In the genomic region with DNA sequence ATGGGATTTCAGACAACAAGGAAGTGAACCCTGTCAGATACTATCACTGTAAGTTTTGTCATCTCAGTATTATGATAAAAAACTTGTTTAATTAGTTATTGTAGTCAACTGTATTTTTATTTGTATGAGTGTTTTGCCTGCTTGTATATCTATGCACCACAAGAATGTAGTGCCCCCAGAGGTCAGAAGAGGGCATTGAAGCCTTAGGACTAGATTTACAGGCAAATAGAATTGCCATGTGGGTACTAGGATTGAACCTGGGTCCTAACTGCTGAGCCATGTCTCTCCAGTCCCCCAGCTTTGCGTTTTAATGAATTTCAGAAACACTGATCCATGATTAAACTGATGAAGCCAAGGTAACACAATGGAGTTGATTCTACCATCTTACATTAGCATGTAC, we compare ENCODE assay signal across 9 mouse cellular contexts. TPM values are rescaled to one million over a fixed set of nuclear protein-coding genes. Genes with fewer than 3 reads are reported as not detected.
DNase-seq lines count a peak whose midpoint lies in the region; ATAC-seq and TF ChIP-seq lines count a peak whose summit lies in the region.
"Had no signal": no experiment of that assay in that cellular context is flagged by ENCODE, and none has a peak within 500 bp of the region (broad histone marks: within the 10 kb centered on the region; RNA-seq: fewer than 3 reads in every experiment).

No protein-coding gene starts in this region.

- TF ChIP-seq CTCF in forebrain, postnatal 0 days (IDR thresholded peaks at IDR 0.05; ENCODE audit: low read depth): peak; percentile 53

- H3K27me3 ChIP-seq in forebrain, postnatal 0 days (ENCODE audit: insufficient read depth, low read length): no peaks in the 10 kb centered on the region
- H3K27me3 ChIP-seq in forebrain, embryonic 11.5 days (ENCODE audit: control insufficient read depth, insufficient read depth, low read length): no peaks in the 10 kb centered on the region
- H3K27me3 ChIP-seq: neural tube, embryonic 12.5 days had no signal

- no peaks in the 10 kb centered on the region for H3K4me1 ChIP-seq in forebrain, postnatal 0 days (ENCODE audit: insufficient read depth)
- no peaks in the 10 kb centered on the region for H3K4me1 ChIP-seq in forebrain, embryonic 11.5 days (replicated peaks; ENCODE audit: control insufficient read depth, insufficient read depth, low read length)

- no peak overlapping the region for H3K9ac ChIP-seq in forebrain, postnatal 0 days
- no peak overlapping the region for H3K9ac ChIP-seq in forebrain, embryonic 11.5 days (ENCODE audit: low read length)
- H3K9ac ChIP-seq: neural tube, embryonic 12.5 days had no signal

- 64% methylated on average over 1 of the region's 1 CpGs for WGBS in forebrain, postnatal 0 days
- WGBS in forebrain, embryonic 11.5 days: 88% methylated on average over 1 of the region's 1 CpGs

- DNase-seq in forebrain, postnatal 0 days: no peak
- no peak for DNase-seq in forebrain, embryonic 11.5 days (ENCODE audit: low spot score)
- peak; percentile 78 for DNase-seq in 416B (ENCODE audit: low read depth)
- peak; percentile 75 for DNase-seq in ZHBTc4 (ENCODE audit: low read depth, low spot score)
- peak; percentile 19 to 35 for DNase-seq in kidney, postnatal 4 days
- no peak for DNase-seq in adrenal gland, postnatal 10 days
- no peak for DNase-seq in gastrocnemius, postnatal 4 days (ENCODE audit: low spot score in 2 of 2)

- H3K27ac ChIP-seq in forebrain, postnatal 0 days (ENCODE audit: low read depth, low read length): no peak overlapping the region
- no peak overlapping the region for H3K27ac ChIP-seq in forebrain, embryonic 11.5 days (ENCODE audit: low read depth, low read length)
- H3K27ac ChIP-seq: neural tube, embryonic 12.5 days had no signal

- H3K36me3 ChIP-seq in forebrain, postnatal 0 days (ENCODE audit: insufficient read depth): peaks cover 25% of the 10 kb centered on the region; the same call in 1 of the 2 replicates
- H3K36me3 ChIP-seq in forebrain, embryonic 11.5 days (ENCODE audit: control insufficient read depth, insufficient read depth, low read length): peaks cover 11% of the 10 kb centered on the region; the same call in 1 of the 2 replicates

- H3K4me3 ChIP-seq in forebrain, postnatal 0 days (ENCODE audit: low read depth, low read length): no peak overlapping the region
- H3K4me3 ChIP-seq in forebrain, embryonic 11.5 days (ENCODE audit: low read depth, low read length): no peak overlapping the region
- H3K4me3 ChIP-seq: neural tube, embryonic 12.5 days had no signal

- H3K9me3 ChIP-seq in forebrain, postnatal 0 days (ENCODE audit: low read length): no peaks in the 10 kb centered on the region
- H3K9me3 ChIP-seq in forebrain, embryonic 11.5 days (ENCODE audit: control insufficient read depth, low read length): no peaks in the 10 kb centered on the region
- H3K9me3 ChIP-seq: neural tube, embryonic 12.5 days had no signal

- ATAC-seq in forebrain, postnatal 0 days: peak; percentile 73; the same call in 1 of the 2 replicates
- ATAC-seq in forebrain, embryonic 11.5 days (replicated peaks; ENCODE audit: low FRiP score): no peak
- ATAC-seq in neutrophil, adult 5-6 weeks (ENCODE audit: extremely low read depth, insufficient number of reproducible peaks, low FRiP score, poor library complexity, severe bottlenecking): peak; percentile 90

- no peak overlapping the region for H3K4me2 ChIP-seq in forebrain, postnatal 0 days (ENCODE audit: low read depth)
- no peak overlapping the region for H3K4me2 ChIP-seq in forebrain, embryonic 11.5 days (ENCODE audit: low read depth, low read length, severe bottlenecking)
- H3K4me2 ChIP-seq: neural tube, embryonic 12.5 days had no signal

RNA-seq across cellular contexts. Expression of a gene that starts 6.4 kb away (rescaled TPM):
- 10.5 and 15.2 TPM in 2 replicates for total RNA-seq in forebrain, postnatal 0 days (2014; rRNA removed)
- polyA plus RNA-seq in forebrain, postnatal 0 days (2015; fragmentation: Nextera tagmentation; extraction: Ambion mirVana): 19.1 and 21.7 TPM in 2 replicates
- 66.6 and 73.4 TPM in 2 replicates for polyA plus RNA-seq in forebrain, embryonic 11.5 days (2014; fragmentation: Nextera tagmentation; extraction: Ambion mirVana)
- 7.6 and 9.5 TPM in 2 replicates for total RNA-seq in neutrophil, adult 5-6 weeks (2017)
- 10 to 100 TPM; 11.7 to 14.4 TPM for total RNA-seq in adrenal gland, postnatal 10 days (2021)
- total RNA-seq in gastrocnemius, postnatal 4 days (2021): 10 to 100 TPM; 13.4 to 13.7 TPM

RNA-seq across cellular contexts. Expression of a gene that starts 7.3 kb away (rescaled TPM):
- 90.0 and 92.3 TPM in 2 replicates for total RNA-seq in forebrain, postnatal 0 days (2014; rRNA removed)
- 165 and 178 TPM in 2 replicates for polyA plus RNA-seq in forebrain, postnatal 0 days (2015; fragmentation: Nextera tagmentation; extraction: Ambion mirVana)
- polyA plus RNA-seq in forebrain, embryonic 11.5 days (2014; fragmentation: Nextera tagmentation; extraction: Ambion mirVana): 140 and 141 TPM in 2 replicates
- 57.1 and 65.1 TPM in 2 replicates for total RNA-seq in neutrophil, adult 5-6 weeks (2017)
- total RNA-seq in adrenal gland, postnatal 10 days (2021): 10 to 100 TPM; 66.8 to 71.3 TPM
- total RNA-seq in gastrocnemius, postnatal 4 days (2021): 10 to 100 TPM; 88.1 to 94.6 TPM

RNA-seq across cellular contexts. Expression of a gene that starts 7.3 kb away (rescaled TPM):
- total RNA-seq in forebrain, postnatal 0 days (2014; rRNA removed): 38.3 and 54.6 TPM in 2 replicates
- 5.0 and 7.4 TPM in 2 replicates for polyA plus RNA-seq in forebrain, postnatal 0 days (2015; fragmentation: Nextera tagmentation; extraction: Ambion mirVana)
- polyA plus RNA-seq in forebrain, embryonic 11.5 days (2014; fragmentation: Nextera tagmentation; extraction: Ambion mirVana): 14.9 and 15.1 TPM in 2 replicates
- total RNA-seq in neutrophil, adult 5-6 weeks (2017): 21.9 and 24.8 TPM in 2 replicates
- total RNA-seq in adrenal gland, postnatal 10 days (2021): 10 to 100 TPM; 45.2 to 47.0 TPM
- total RNA-seq in gastrocnemius, postnatal 4 days (2021): 10 to 100 TPM; 26.7 to 30.2 TPM

RNA-seq across cellular contexts. Expression of a gene that starts 52.1 kb away (rescaled TPM):
- 17.8 and 18.7 TPM in 2 replicates for total RNA-seq in forebrain, postnatal 0 days (2014; rRNA removed)
- polyA plus RNA-seq in forebrain, postnatal 0 days (2015; fragmentation: Nextera tagmentation; extraction: Ambion mirVana): 18.8 and 20.3 TPM in 2 replicates
- 71.5 and 73.2 TPM in 2 replicates for polyA plus RNA-seq in forebrain, embryonic 11.5 days (2014; fragmentation: Nextera tagmentation; extraction: Ambion mirVana)
- total RNA-seq in neutrophil, adult 5-6 weeks (2017): 76.2 and 89.4 TPM in 2 replicates
- total RNA-seq in adrenal gland, postnatal 10 days (2021): 10 to 100 TPM; 30.3 to 31.7 TPM
- total RNA-seq in gastrocnemius, postnatal 4 days (2021): 10 to 100 TPM; 19.7 to 21.9 TPM

Comparison
In these comparisons a context has a peak if more than half of its experiments do, and no peak if none do; other contexts are left out.
1. DNase-seq: peak in 416B (single experiment), ZHBTc4 (single experiment) and kidney, postnatal 4 days (2 of 2); none in forebrain, postnatal 0 days (single experiment), forebrain, embryonic 11.5 days (single experiment), adrenal gland, postnatal 10 days (single experiment) and gastrocnemius, postnatal 4 days (0 of 2).